Mouse (Mus musculus) cerebellum, adult 2 months (tissue): ENCODE measurements at regions not wholly inside any gene's neighbourhood (a gene's known extent, or its start where the extent isn't known, plus 50 kb on each side); places are given as distances from the start of the nearest gene placed in this dataset.

Experiments used
- DNase-seq, 2 experiments: peaks; one replicate each; pipeline ENCODE4 v3.0.0; 2021
- H3K27ac ChIP-seq: fragments of 200-500 bp; 2 replicates; pipeline ENCODE4 v1.5.1; 2012; ENCODE audit warnings: low read length, control low read depth, inconsistent platforms; ENCODE audit not compliant: insufficient read depth
- H3K27me3 ChIP-seq: fragments of 200-500 bp; 2 replicates; pipeline ENCODE4 v1.6.1; 2012; ENCODE audit warnings: inconsistent platforms, mild to moderate bottlenecking, low read length, moderate library complexity; ENCODE audit not compliant: control insufficient read depth, insufficient read depth
- H3K4me1 ChIP-seq: fragments of 200-500 bp; 2 replicates; pipeline ENCODE4 v1.6.1; 2011; ENCODE audit warnings: low read length; ENCODE audit not compliant: control insufficient read depth, insufficient read depth
- H3K4me3 ChIP-seq: fragments of 200-500 bp; replicated peaks from 2 replicates; pipeline ENCODE3; 2011; ENCODE audit warnings: mild to moderate bottlenecking, low read depth, low read length, control low read depth; ENCODE audit not compliant: insufficient read depth
- CTCF ChIP-seq: fragments of 200-500 bp; IDR thresholded peaks from 2 replicates; pipeline ENCODE4 v1.5.1; 2011; ENCODE audit warnings: low read depth, mild to moderate bottlenecking, control low read depth, low read length, moderate library complexity, borderline replicate concordance; ENCODE audit not compliant: insufficient read depth
- POLR2A ChIP-seq: fragments of 200-500 bp; IDR thresholded peaks from 2 replicates; pipeline ENCODE4 v1.6.1; 2011; ENCODE audit warnings: low read length, control low read depth, borderline replicate concordance; ENCODE audit not compliant: insufficient read depth
- WGBS: fragments of 180-500 bp; shearing (Covaris S2); methylation state at CpG from one replicate; pipeline ENCODE4 v1.1.7; 2018; 5-methylcytosine and 5-hydroxymethylcytosine counted together

- TF ChIP-seq CTCF = no peak
- TF ChIP-seq POLR2A = no peak
- 89% methylated on average over 4 of the region's 4 CpGs for WGBS
- no peak overlapping the region for H3K4me3 ChIP-seq
- peaks cover 11% of the 10 kb centered on the region for H3K4me1 ChIP-seq
- H3K27me3 ChIP-seq = no peaks in the 10 kb centered on the region
- no peak for DNase-seq
- H3K27ac ChIP-seq = no peak overlapping the region
These were observed 127.8 kb upstream of the Lemd2 start for GRCm38 (mm10) chr17:27332076-27332475.

GRCm38 (mm10) chr17:27331630-27332029 is 127.4 kb upstream of the Lemd2 start:
- H3K27ac ChIP-seq = no peak overlapping the region
- no peak for TF ChIP-seq POLR2A
- TF ChIP-seq CTCF = no peak
- no peak overlapping the region for H3K4me3 ChIP-seq
- H3K27me3 ChIP-seq = no peaks in the 10 kb centered on the region
- peaks cover 11% of the 10 kb centered on the region for H3K4me1 ChIP-seq
- 85% methylated on average over 5 of the region's 5 CpGs for WGBS
- peak in 1 of 2 experiments; percentile 7 for DNase-seq

- H3K4me1 ChIP-seq = peaks cover 14% of the 10 kb centered on the region
- no peaks in the 10 kb centered on the region for H3K27me3 ChIP-seq
- no peak for DNase-seq
- no peak for TF ChIP-seq CTCF
- no peak for TF ChIP-seq POLR2A
- WGBS = 25% methylated on average over 6 of the region's 6 CpGs
- H3K27ac ChIP-seq = no peak overlapping the region
- no peak overlapping the region for H3K4me3 ChIP-seq
These were observed 125.5 kb upstream of the Lemd2 start for GRCm38 (mm10) chr17:27329791-27330190.

- TF ChIP-seq POLR2A (no peak), CTCF (no peak)
- 91% methylated on average over 8 of the region's 8 CpGs for WGBS
- no peaks in the 10 kb centered on the region for H3K27me3 ChIP-seq
- H3K27ac ChIP-seq = no peak overlapping the region
- H3K4me1 ChIP-seq = peaks cover 14% of the 10 kb centered on the region
- DNase-seq = no peak
- no peak overlapping the region for H3K4me3 ChIP-seq
These were observed 124.9 kb upstream of the Lemd2 start for GRCm38 (mm10) chr17:27329183-27329582.

GRCm38 (mm10) chr17:27325002-27325460 is 120.8 kb upstream of the Lemd2 start:
- no peak for TF ChIP-seq CTCF
- no peak for TF ChIP-seq POLR2A
- DNase-seq = peak; percentile 43
- Histone ChIP-seq H3K27me3 (no peaks in the 10 kb centered on the region), H3K27ac (no peak overlapping the region), H3K4me1 (peaks cover 13% of the 10 kb centered on the region), H3K4me3 (no peak overlapping the region)
- WGBS = 10% methylated on average over 18 of the region's 18 CpGs

- DNase-seq = peak in 1 of 2 experiments; percentile 9
- 95% methylated on average over 2 of the region's 2 CpGs for WGBS
- Histone ChIP-seq H3K4me1 (0 out of 2 replicates have a peak, but pooled peaks cover 4% of the 10 kb centered on the region), H3K27me3 (no peaks in the 10 kb centered on the region), H3K4me3 (no peak overlapping the region), H3K27ac (no peak overlapping the region)
- TF ChIP-seq POLR2A (no peak), CTCF (no peak)
These were observed 119.2 kb upstream of the Lemd2 start for GRCm38 (mm10) chr17:27323513-27323912.

- Histone ChIP-seq H3K27ac (no peak overlapping the region), H3K27me3 (no peaks in the 10 kb centered on the region), H3K4me1 (0 out of 2 replicates have a peak, but pooled peaks cover 4% of the 10 kb centered on the region), H3K4me3 (no peak overlapping the region)
- WGBS = 95% methylated on average over 6 of the region's 6 CpGs
- DNase-seq = peak in 1 of 2 experiments; percentile 7
- TF ChIP-seq POLR2A (no peak), CTCF (no peak)
These were observed 118.7 kb upstream of the Lemd2 start for GRCm38 (mm10) chr17:27322891-27323509.

- H3K27me3 ChIP-seq = no peaks in the 10 kb centered on the region
- TF ChIP-seq POLR2A (no peak), CTCF (no peak)
- 96% methylated on average over 7 of the region's 7 CpGs for WGBS
- DNase-seq = no peak
- H3K4me3 ChIP-seq = no peak overlapping the region
- H3K4me1 ChIP-seq = peaks cover 17% of the 10 kb centered on the region
- H3K27ac ChIP-seq = no peak overlapping the region
These were observed 114.9 kb upstream of the Lemd2 start for GRCm38 (mm10) chr17:27318969-27319695.
